Mouse (Mus musculus) heart, postnatal 36 days (tissue): ENCODE data around the gene Jhy. TPM values are rescaled to one million over a fixed set of nuclear protein-coding genes. Genes with fewer than 3 reads are reported as not detected.
A peak's percentile ranks its signal among the peaks of the same experiment; 100 is the strongest.

ENCODE experiments used
- DNase-seq, 2 experiments: peaks; one replicate each; pipeline ENCODE4 v3.0.0; 2021 to 2022
- intact Hi-C: fragments of 180-260 bp; cut with DNase I; formaldehyde crosslinking; loops from one replicate; pipeline ENCODE4 v1.15.1; 2025
- total RNA-seq, 2 experiments: library from RNA; stranded (reverse); gene quantifications; 2 replicates each; pipeline ENCODE4 v1.2.3; 2021

Jhy gene
- total RNA-seq, 2 experiments from 2014 or later, result not detected

GRCm38 (mm10) chr9:40870331-40870730 is 93.6 kb downstream of the Jhy start:
- intact Hi-C loops, result no loop called here
- no peak for DNase-seq

- intact Hi-C loops, result no loop called here
- DNase-seq, result no peak
Observed at GRCm38 (mm10) chr9:40859196-40859595, 104.7 kb downstream of the Jhy start.

GRCm38 (mm10) chr9:40858461-40859160 is 105.3 kb downstream of the Jhy start:
- DNase-seq, result peak in 1 of 2 experiments; percentile 12
- intact Hi-C loops, result no loop called here

- no peak for DNase-seq
- intact Hi-C loops, result no loop called here
Observed at GRCm38 (mm10) chr9:40851515-40851914, 112.4 kb downstream of the Jhy start.

Other genes starting within 250 kb of the Jhy start
- gene Hspa8, start 163.1 kb downstream of the Jhy start, total RNA-seq, result 1,000 to 10,000 TPM; 1,282 to 1,390 TPM
- gene Bsx, start 90.0 kb downstream of the Jhy start, total RNA-seq, result not detected
- not detected for gene Crtam, start 40.5 kb upstream of the Jhy start, total RNA-seq
- gene Ubash3b, start 197.6 kb upstream of the Jhy start, total RNA-seq, result under 1 TPM; 0.72 to 0.81 TPM